Mouse (Mus musculus) kidney, postnatal 0 days (tissue): ENCODE measurements around the gene Spata45. TPM values are rescaled to one million over a fixed set of nuclear protein-coding genes. Genes with fewer than 3 reads are reported as not detected.

ENCODE experiments used
- ATAC-seq: fragments of 200-750 bp; cut with Nextera tagmentation; replicated peaks from 2 replicates; pipeline ENCODE4 v1.8.0; 2017; ENCODE audit warnings: low read depth, moderate number of reproducible peaks, moderate TSS enrichment, moderate library complexity; ENCODE audit not compliant: low FRiP score
- DNase-seq: peaks from one replicate; pipeline ENCODE4 v3.0.0-alpha.2; 2016; ENCODE audit warnings: low spot score
- H3K27ac ChIP-seq: fragments of 300-500 bp; sonication (generic); 2 replicates; pipeline ENCODE4 v1.5.1; 2014; ENCODE audit warnings: mild to moderate bottlenecking
- H3K27me3 ChIP-seq: fragments of 300-500 bp; sonication (generic); 2 replicates; pipeline ENCODE4 v1.6.1; 2014; ENCODE audit warnings: low read length, mixed read lengths; ENCODE audit not compliant: insufficient read depth
- H3K36me3 ChIP-seq: fragments of 300-500 bp; sonication (generic); 2 replicates; pipeline ENCODE4 v1.6.1; 2014; ENCODE audit warnings: low read length, mixed read lengths; ENCODE audit not compliant: insufficient read depth
- H3K4me1 ChIP-seq: fragments of 300-500 bp; sonication (generic); replicated peaks from 2 replicates; pipeline ENCODE4 v1.6.1; 2014; ENCODE audit warnings: antibody characterized with exemption, low read length, mixed read lengths; ENCODE audit not compliant: insufficient read depth
- H3K4me2 ChIP-seq: fragments of 300-500 bp; sonication (generic); 2 replicates; pipeline ENCODE4 v1.6.1; 2014; ENCODE audit warnings: mild to moderate bottlenecking, low read length, moderate library complexity, mixed read lengths
- H3K4me3 ChIP-seq: fragments of 300-500 bp; sonication (generic); replicated peaks from 2 replicates; pipeline ENCODE4 v1.5.1; 2014; ENCODE audit warnings: low read depth, low read length
- H3K9ac ChIP-seq: fragments of 300-500 bp; sonication (generic); 2 replicates; pipeline ENCODE4 v1.6.1; 2014; ENCODE audit warnings: low read depth, low read length
- H3K9me3 ChIP-seq: fragments of 300-500 bp; sonication (generic); replicated peaks from 2 replicates; pipeline ENCODE4 v1.6.1; 2016; ENCODE audit warnings: low read length, inconsistent platforms, mixed read lengths
- CTCF ChIP-seq: IDR thresholded peaks from 2 replicates; pipeline ENCODE4 v1.5.1; 2016; ENCODE audit warnings: antibody characterized with exemption, low read depth, mild to moderate bottlenecking, moderate library complexity
- WGBS: fragments of 180-500 bp; shearing (Covaris S2); extraction: QIAGEN DNeasy Blood & Tissue Kit; methylation state at CpG from one replicate; pipeline ENCODE4 v1.1.7; 2014; 5-methylcytosine and 5-hydroxymethylcytosine counted together
- polyA plus RNA-seq: library from polyadenylated mRNA; unstranded; fragments of >200 nt; fragmentation: Nextera tagmentation; extraction: Ambion mirVana; gene quantifications from 2 replicates; pipeline ENCODE4 v1.2.1, GENCODE M21; 2015

Spata45 gene
- not detected in 2 replicates for polyA plus RNA-seq

GRCm38 (mm10) chr1:191036554-191037334 is at the start of gene Spata45:
TSS of gene Spata45 (plus strand) at chr1:191036639.
- Histone ChIP-seq H3K9me3 (no peaks in the 10 kb centered on the region), H3K27ac (no peak within 1 kb of the TSS), H3K27me3 (no peaks in the 10 kb centered on the region), H3K4me1 (no peaks in the 10 kb centered on the region), H3K4me3 (no peak within 1 kb of the TSS), H3K4me2 (no peak within 1 kb of the TSS), H3K9ac (no peak within 1 kb of the TSS), H3K36me3 (no peaks in the 10 kb centered on the region)
- ATAC-seq: no peak; the same call in 1 of the 2 replicates
- 75% methylated on average over 6 of the region's 6 CpGs for WGBS
- DNase-seq: no peak
- no peak for TF ChIP-seq CTCF

GRCm38 (mm10) chr1:190989437-190990082 is 46.9 kb upstream of the Spata45 start:
- H3K4me2 ChIP-seq: no peak overlapping the region

GRCm38 (mm10) chr1:190995548-190995947 is 40.9 kb upstream of the Spata45 start:
- DNase-seq: peak; percentile 72
- 27% methylated on average over 7 of the region's 7 CpGs for WGBS
- ATAC-seq: peak; percentile 93
- Histone ChIP-seq H3K9me3 (no peaks in the 10 kb centered on the region), H3K4me3 (no peak overlapping the region), H3K4me1 (no peaks in the 10 kb centered on the region), H3K9ac (no peak overlapping the region), H3K36me3 (no peaks in the 10 kb centered on the region), H3K4me2 (no peak overlapping the region), H3K27ac (no peak overlapping the region; the same call in 1 of the 2 replicates), H3K27me3 (no peaks in the 10 kb centered on the region)
- TF ChIP-seq CTCF: no peak

More at GRCm38 (mm10) chr1:190989437-190990082, 46.9 kb upstream of the Spata45 start:
- 83% methylated on average over 9 of the region's 9 CpGs for whole genome bisulfite sequencing
- DNase-seq (no peak), ATAC-seq (no peak)
- no peaks in the 10 kb centered on the region for H3K36me3 ChIP-seq
- peak; percentile 46 for TF ChIP-seq CTCF
- H3K4me3 ChIP-seq: no peak overlapping the region
- H3K9ac ChIP-seq: no peak overlapping the region
- H3K27ac ChIP-seq: no peak overlapping the region
- no peaks in the 10 kb centered on the region for H3K27me3 ChIP-seq
- H3K9me3 ChIP-seq: no peaks in the 10 kb centered on the region
- H3K4me1 ChIP-seq: no peaks in the 10 kb centered on the region

- no peak for ATAC-seq
- H3K4me1 ChIP-seq: no peaks in the 10 kb centered on the region
- H3K9ac ChIP-seq: no peak overlapping the region
- 69% methylated on average over 6 of the region's 6 CpGs for WGBS
- no peaks in the 10 kb centered on the region for H3K36me3 ChIP-seq
- H3K4me2 ChIP-seq: no peak overlapping the region
- no peak overlapping the region for H3K4me3 ChIP-seq
- TF ChIP-seq CTCF: peak; percentile 62
- no peak overlapping the region for H3K27ac ChIP-seq
- no peaks in the 10 kb centered on the region for H3K9me3 ChIP-seq
- DNase-seq: peak; percentile 21
- H3K27me3 ChIP-seq: no peaks in the 10 kb centered on the region
Observed at GRCm38 (mm10) chr1:190996346-190996877, 40.0 kb upstream of the Spata45 start.

GRCm38 (mm10) chr1:190998027-190998426 is 38.4 kb upstream of the Spata45 start:
- Histone ChIP-seq H3K4me2 (no peak overlapping the region), H3K27ac (no peak overlapping the region), H3K9me3 (no peaks in the 10 kb centered on the region), H3K4me1 (no peaks in the 10 kb centered on the region), H3K27me3 (no peaks in the 10 kb centered on the region), H3K9ac (no peak overlapping the region), H3K4me3 (no peak overlapping the region), H3K36me3 (no peaks in the 10 kb centered on the region)
- ATAC-seq: no peak
- no peak for DNase-seq
- 62% methylated on average over 1 of the region's 1 CpGs for WGBS
- TF ChIP-seq CTCF: no peak

- DNase-seq (no peak), ATAC-seq (no peak)
- Histone ChIP-seq H3K4me1 (no peaks in the 10 kb centered on the region), H3K4me2 (no peak overlapping the region), H3K9ac (no peak overlapping the region), H3K36me3 (no peaks in the 10 kb centered on the region), H3K27ac (no peak overlapping the region), H3K27me3 (no peaks in the 10 kb centered on the region), H3K9me3 (no peaks in the 10 kb centered on the region), H3K4me3 (no peak overlapping the region)
- no peak for TF ChIP-seq CTCF
- 80% methylated on average over 3 of the region's 3 CpGs for WGBS
Observed at GRCm38 (mm10) chr1:191000686-191001085, 35.8 kb upstream of the Spata45 start.
